24 mouse cellular contexts compared by ENCODE assay signal in the genomic region with DNA sequence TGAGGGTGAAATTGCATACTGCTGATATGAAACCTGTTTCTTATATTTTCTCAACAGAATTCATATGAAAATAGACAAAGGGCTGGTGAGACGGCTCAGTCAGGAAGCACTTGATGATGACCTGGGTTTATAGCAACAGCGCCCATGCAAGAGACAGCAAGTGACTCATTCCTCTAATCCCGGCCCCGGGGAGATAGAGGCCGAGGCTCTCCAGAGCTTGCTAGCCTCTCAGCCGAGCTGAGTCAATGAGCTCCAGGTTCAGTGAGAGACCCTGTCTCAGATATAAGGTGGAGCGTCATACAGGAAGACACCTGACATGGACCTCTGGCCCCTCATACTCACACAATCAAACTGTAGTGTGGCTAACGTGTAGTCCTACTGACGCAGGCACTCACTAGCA. TPM values are rescaled to one million over a fixed set of nuclear protein-coding genes. Genes with fewer than 3 reads are reported as not detected.
"Had no signal": no experiment of that assay in that cellular context is flagged by ENCODE, and none has a peak within 500 bp of the region (broad histone marks: within the 10 kb centered on the region; RNA-seq: fewer than 3 reads in every experiment).

No protein-coding gene starts in this region.

- ATAC-seq: liver, postnatal 0 days; lung, postnatal 0 days; midbrain, embryonic 13.5 days; midbrain, embryonic 16.5 days had no signal

- H3K27ac ChIP-seq: liver, embryonic 15.5 days; lung, embryonic 15.5 days; macrophage; midbrain, embryonic 13.5 days; neural tube, embryonic 13.5 days; neural tube, embryonic 15.5 days; stomach, embryonic 15.5 days; stomach, postnatal 0 days had no signal

- H3K36me3 ChIP-seq: liver, embryonic 15.5 days; lung, embryonic 15.5 days; midbrain, embryonic 13.5 days; neural tube, embryonic 13.5 days; neural tube, embryonic 15.5 days; stomach, embryonic 15.5 days had no signal

- H3K27me3 ChIP-seq: liver, embryonic 15.5 days; lung, embryonic 15.5 days; megakaryocyte, embryonic 14.5 days; midbrain, embryonic 13.5 days; neural tube, embryonic 13.5 days; neural tube, embryonic 15.5 days; stomach, embryonic 15.5 days had no signal

- H3K4me3 ChIP-seq: liver, embryonic 15.5 days; lung, embryonic 15.5 days; megakaryocyte, embryonic 14.5 days; midbrain, embryonic 13.5 days; myocyte; neural tube, embryonic 13.5 days; neural tube, embryonic 15.5 days; stomach, embryonic 15.5 days had no signal

- H3K4me1 ChIP-seq: liver, embryonic 15.5 days; lung, embryonic 15.5 days; megakaryocyte, embryonic 14.5 days; midbrain, embryonic 13.5 days; neural tube, embryonic 13.5 days; stomach, embryonic 15.5 days had no signal

- DNase-seq: liver, postnatal 0 days; lung, adult 2 months; lung, postnatal 14 days; lung, postnatal 36 days; retina, postnatal 1 day; right cerebral cortex, adult 18-20 months; right cerebral cortex, postnatal 25 days; right cerebral cortex, postnatal 4 days; thymus, adult 2 months; thymus, postnatal 25 days; thymus, postnatal 4 days had no signal

- H3K9me3 ChIP-seq: lung, embryonic 15.5 days; midbrain, embryonic 13.5 days; neural tube, embryonic 13.5 days; neural tube, embryonic 15.5 days; stomach, embryonic 15.5 days had no signal

- H3K9ac ChIP-seq: liver, embryonic 15.5 days; liver, postnatal 0 days; lung, embryonic 15.5 days; midbrain, embryonic 13.5 days; neural tube, embryonic 13.5 days; neural tube, embryonic 15.5 days; stomach, embryonic 15.5 days had no signal

- H3K4me2 ChIP-seq: liver, embryonic 15.5 days; lung, embryonic 15.5 days; midbrain, embryonic 11.5 days; midbrain, embryonic 13.5 days; neural tube, embryonic 13.5 days; neural tube, embryonic 15.5 days; stomach, embryonic 15.5 days had no signal

RNA-seq across cellular contexts. Expression of a gene that starts 38.7 kb away (rescaled TPM):
- polyA plus RNA-seq: liver, postnatal 0 days; macrophage had no signal
